Mouse (Mus musculus) heart, embryonic 16.5 days (tissue): ENCODE measurements around the gene Unc80. TPM values are rescaled to one million over a fixed set of nuclear protein-coding genes. Genes with fewer than 3 reads are reported as not detected.
"Not testable (repeated sequence)": the region's sequence is repeated elsewhere in the genome, so short reads cannot be mapped to it uniquely, and the experiment has no call there.

Experiments
- ATAC-seq: fragments of 200-750 bp; cut with Nextera tagmentation; replicated peaks from 2 replicates; pipeline ENCODE4 v1.8.0; 2017; ENCODE audit warnings: moderate number of reproducible peaks; ENCODE audit not compliant: insufficient read depth, low FRiP score; ENCODE audit errors: extremely low read depth
- H3K27ac ChIP-seq: fragments of 300-500 bp; sonication (generic); 2 replicates; pipeline ENCODE4 v1.5.1; 2014; ENCODE audit warnings: mild to moderate bottlenecking, low read length, control low read depth, moderate library complexity
- H3K27me3 ChIP-seq: fragments of 300-500 bp; sonication (generic); 2 replicates; pipeline ENCODE4 v1.6.1; 2014; ENCODE audit warnings: low read length, mixed read lengths; ENCODE audit not compliant: control insufficient read depth, insufficient read depth
- H3K36me3 ChIP-seq: fragments of 300-500 bp; sonication (generic); 2 replicates; pipeline ENCODE4 v1.6.1; 2014; ENCODE audit not compliant: control insufficient read depth, insufficient read depth
- H3K4me1 ChIP-seq: fragments of 300-500 bp; sonication (generic); 2 replicates; pipeline ENCODE4 v1.6.1; 2014; ENCODE audit warnings: low read length, mixed read lengths; ENCODE audit not compliant: control insufficient read depth, insufficient read depth
- H3K4me2 ChIP-seq: fragments of 300-500 bp; sonication (generic); 2 replicates; pipeline ENCODE4 v1.6.1; 2014; ENCODE audit warnings: low read depth, mild to moderate bottlenecking, control low read depth, low read length
- H3K4me3 ChIP-seq: fragments of 300-500 bp; sonication (generic); 2 replicates; pipeline ENCODE4 v1.5.1; 2014; ENCODE audit warnings: mild to moderate bottlenecking, control low read depth, low read length
- H3K9ac ChIP-seq: fragments of 300-500 bp; sonication (generic); 2 replicates; pipeline ENCODE4 v1.6.1; 2014; ENCODE audit warnings: low read length, control low read depth
- H3K9me3 ChIP-seq: fragments of 300-500 bp; sonication (generic); replicated peaks from 2 replicates; pipeline ENCODE4 v1.6.1; 2016; ENCODE audit warnings: low read length; ENCODE audit not compliant: control insufficient read depth
- WGBS: fragments of 180-500 bp; shearing (Covaris S2); extraction: QIAGEN DNeasy Blood & Tissue Kit; methylation state at CpG from one replicate; pipeline ENCODE4 v1.1.7; 2014; 5-methylcytosine and 5-hydroxymethylcytosine counted together
- polyA plus RNA-seq: library from polyadenylated mRNA; unstranded; fragments of >200 nt; fragmentation: Nextera tagmentation; extraction: Ambion mirVana; gene quantifications from 2 replicates; pipeline ENCODE4 v1.2.1, GENCODE M21; 2015

Unc80 gene
- polyA plus RNA-seq, 1 experiment from 2014 or later = 0.07 TPM

GRCm38 (mm10) chr1:66692780-66693392 is 224.7 kb downstream of the Unc80 start:
- Histone ChIP-seq H3K4me3 (no peak overlapping the region), H3K27me3 (no peaks in the 10 kb centered on the region), H3K9me3 (no peaks in the 10 kb centered on the region), H3K4me1 (no peaks in the 10 kb centered on the region), H3K4me2 (no peak overlapping the region), H3K9ac (no peak overlapping the region), H3K36me3 (no peaks in the 10 kb centered on the region), H3K27ac (no peak overlapping the region)
- no peak for ATAC-seq
- WGBS = 78% methylated on average over 8 of the region's 8 CpGs

- Histone ChIP-seq H3K27ac (no peak overlapping the region), H3K4me3 (no peak overlapping the region), H3K9ac (no peak overlapping the region), H3K27me3 (no peaks in the 10 kb centered on the region), H3K36me3 (no peaks in the 10 kb centered on the region), H3K4me1 (no peaks in the 10 kb centered on the region), H3K9me3 (no peaks in the 10 kb centered on the region), H3K4me2 (no peak overlapping the region)
- no peak for ATAC-seq
- WGBS = 53% methylated on average over 5 of the region's 5 CpGs
Observed at GRCm38 (mm10) chr1:66694266-66694665, 226.1 kb downstream of the Unc80 start.

GRCm38 (mm10) chr1:66695296-66695695 is 227.1 kb downstream of the Unc80 start:
- Histone ChIP-seq H3K4me2 (peak overlapping the region; percentile 40), H3K4me1 (no peaks in the 10 kb centered on the region), H3K27me3 (no peaks in the 10 kb centered on the region), H3K9me3 (no peaks in the 10 kb centered on the region), H3K9ac (no peak overlapping the region), H3K36me3 (no peaks in the 10 kb centered on the region), H3K4me3 (0 out of 2 replicates have a peak overlapping the region, but pooled peaks have one; percentile 10), H3K27ac (no peak overlapping the region)
- no peak for ATAC-seq
- 34% methylated on average over 7 of the region's 7 CpGs for WGBS

GRCm38 (mm10) chr1:66699630-66700029 is 231.5 kb downstream of the Unc80 start:
- peaks cover 13% of the 10 kb centered on the region for H3K4me1 ChIP-seq
- 88% methylated on average over 10 of the region's 10 CpGs for WGBS
- H3K9ac ChIP-seq, H3K4me2 ChIP-seq, ATAC-seq, H3K27me3 ChIP-seq, H3K9me3 ChIP-seq, H3K27ac ChIP-seq, H3K4me3 ChIP-seq, H3K36me3 ChIP-seq: not testable (repeated sequence)

GRCm38 (mm10) chr1:66700149-66700692 is 232.1 kb downstream of the Unc80 start:
- Histone ChIP-seq H3K36me3 (no peaks in the 10 kb centered on the region), H3K4me2 (peak overlapping the region; percentile 69), H3K27me3 (no peaks in the 10 kb centered on the region), H3K4me1 (peaks cover 13% of the 10 kb centered on the region), H3K9ac (no peak overlapping the region; the same call in 1 of the 2 replicates), H3K4me3 (peak overlapping the region; percentile 90), H3K9me3 (no peaks in the 10 kb centered on the region), H3K27ac (no peak overlapping the region)
- no peak for ATAC-seq
- WGBS = 54% methylated on average over 5 of the region's 5 CpGs

- H3K27me3 ChIP-seq = no peaks in the 10 kb centered on the region
- ATAC-seq = peak; percentile 100
- no peaks in the 10 kb centered on the region for H3K36me3 ChIP-seq
- H3K4me2 ChIP-seq = peak within 1 kb of the TSS; percentile 69
- peak within 1 kb of the TSS; percentile 89 for H3K9ac ChIP-seq
- H3K4me1 ChIP-seq = peaks cover 13% of the 10 kb centered on the region
- under 1% methylated on average over 73 of the region's 73 CpGs for WGBS
- H3K27ac ChIP-seq = peak within 1 kb of the TSS; percentile 74
- H3K9me3 ChIP-seq = no peaks in the 10 kb centered on the region
- H3K4me3 ChIP-seq = peak within 1 kb of the TSS; percentile 90
Observed at GRCm38 (mm10) chr1:66700693-66701575, 232.8 kb downstream of the Unc80 start, which contains the start of gene Rpe. TSS of gene Rpe (plus strand) at chr1:66700831.

- Histone ChIP-seq H3K27ac (no peak overlapping the region; the same call in 1 of the 2 replicates), H3K27me3 (no peaks in the 10 kb centered on the region)
Observed at GRCm38 (mm10) chr1:66701576-66701940, 233.4 kb downstream of the Unc80 start.

GRCm38 (mm10) chr1:66702623-66703345 is 234.6 kb downstream of the Unc80 start:
- Histone ChIP-seq H3K9ac (no peak overlapping the region; the same call in 1 of the 2 replicates), H3K27ac (no peak overlapping the region), H3K4me1 (peaks cover 13% of the 10 kb centered on the region), H3K27me3 (no peaks in the 10 kb centered on the region), H3K9me3 (no peaks in the 10 kb centered on the region), H3K4me3 (no peak overlapping the region), H3K4me2 (no peak overlapping the region), H3K36me3 (peaks cover 9% of the 10 kb centered on the region)
- ATAC-seq = no peak
- 73% methylated on average over 4 of the region's 4 CpGs for WGBS

More at GRCm38 (mm10) chr1:66701576-66701940, 233.4 kb downstream of the Unc80 start:
- Histone ChIP-seq H3K9ac (peak overlapping the region; percentile 89), H3K9me3 (no peaks in the 10 kb centered on the region), H3K4me3 (peak overlapping the region; percentile 90), H3K4me2 (peak overlapping the region; percentile 69), H3K4me1 (peaks cover 13% of the 10 kb centered on the region), H3K36me3 (peaks cover 3% of the 10 kb centered on the region)
- 30% methylated on average over 2 of the region's 2 CpGs for WGBS
- ATAC-seq = no peak
